Mouse (Mus musculus) adrenal gland, postnatal 25 days (tissue): ENCODE measurements at regions not wholly inside any gene's neighbourhood (a gene's known extent, or its start where the extent isn't known, plus 50 kb on each side); places are given as distances from the start of the nearest gene placed in this dataset.
"Not testable (repeated sequence)": the region's sequence is repeated elsewhere in the genome, so short reads cannot be mapped to it uniquely, and the experiment has no call there.

ENCODE experiments used
- DNase-seq: peaks from one replicate; pipeline ENCODE4 v3.0.0; 2021; ENCODE audit warnings: mixed read lengths

DNA sequence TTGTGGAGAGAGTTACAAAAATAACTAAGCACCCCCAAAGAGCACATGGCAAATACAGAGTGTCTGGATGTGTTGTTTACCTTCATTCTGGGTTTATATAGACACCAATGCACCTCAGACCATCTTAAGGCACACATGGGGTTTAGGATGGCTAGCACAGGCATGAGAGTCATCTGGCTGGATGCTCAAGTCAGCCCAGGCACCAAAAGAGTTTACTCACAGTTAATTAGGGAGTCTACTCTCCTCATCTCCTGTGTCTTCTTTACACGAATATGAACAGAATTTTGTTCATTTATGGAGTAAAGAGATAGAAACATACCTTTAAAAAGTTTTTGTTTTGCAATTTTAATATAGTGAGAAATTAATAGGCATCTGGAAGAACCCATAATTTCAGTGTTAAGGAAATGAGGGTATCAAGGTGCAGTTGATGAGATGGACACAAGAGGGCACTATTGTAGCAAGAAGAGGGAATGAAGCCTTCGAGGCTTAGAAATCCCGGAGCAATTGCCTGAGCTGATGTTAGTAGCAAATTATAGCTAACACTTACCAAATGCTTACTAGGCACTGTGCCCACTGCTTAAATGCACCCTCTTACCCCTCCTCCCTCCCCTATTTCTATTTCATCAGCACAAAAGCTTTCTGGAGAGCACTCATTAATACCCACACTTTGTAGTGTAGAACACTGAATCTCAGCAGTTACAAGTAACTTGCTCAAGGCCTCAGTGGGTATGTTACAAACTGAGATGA is 174.6 kb downstream of the Eepd1 start:
- no peak for DNase-seq

GRCm38 (mm10) chr9:25656534-25656933 is 175.2 kb downstream of the Eepd1 start:
- DNase-seq: no peak

GRCm38 (mm10) chr9:25683635-25684333 is 202.4 kb downstream of the Eepd1 start:
- no peak for DNase-seq

- peak; percentile 20 for DNase-seq
These were observed 212.3 kb downstream of the Eepd1 start for GRCm38 (mm10) chr9:25693632-25694031.

- no peak for DNase-seq
These were observed 213.7 kb downstream of the Eepd1 start for GRCm38 (mm10) chr9:25695018-25695417.

DNA sequence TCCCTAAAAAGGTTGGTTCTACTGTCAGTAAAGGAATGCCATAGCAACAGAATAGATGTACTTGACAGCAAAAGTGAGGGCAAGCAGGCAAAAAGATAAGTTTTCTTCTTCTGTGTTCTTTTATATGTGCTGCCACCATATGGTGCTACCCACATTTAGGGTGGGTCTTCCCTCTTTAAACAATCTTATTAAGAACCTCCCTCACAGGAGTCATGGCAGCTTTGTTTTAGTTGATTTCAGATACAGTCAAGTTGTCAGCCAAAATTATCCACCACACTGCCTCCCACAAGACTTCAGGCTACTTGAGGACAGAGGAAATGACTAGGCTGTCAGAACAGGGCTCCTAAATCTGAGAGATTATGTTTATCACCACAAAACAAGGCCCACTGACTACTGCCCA is 232.3 kb downstream of the Eepd1 start:
- no peak for DNase-seq

GRCm38 (mm10) chr9:25744162-25744561 is 262.8 kb downstream of the Eepd1 start:
- DNase-seq: no peak

DNA sequence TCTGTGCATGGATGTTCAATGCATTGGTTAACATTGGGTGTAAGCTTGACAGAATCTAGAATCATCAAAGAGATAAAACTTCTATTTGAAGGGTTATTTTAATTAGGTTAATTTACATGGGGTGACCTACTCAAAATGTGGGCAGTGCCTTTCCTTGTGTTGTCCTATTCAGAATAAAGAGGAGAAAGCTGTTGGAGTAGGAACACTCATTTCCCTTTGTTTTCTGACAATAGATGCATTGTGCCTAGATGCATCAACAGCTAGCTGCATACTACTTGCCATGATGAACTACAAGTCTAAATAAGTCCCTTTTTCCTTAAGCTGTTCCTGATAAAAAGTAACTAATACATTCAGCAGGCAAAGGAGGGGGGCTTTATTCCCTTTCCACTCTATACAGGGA is 269.8 kb downstream of the Eepd1 start:
- no peak for DNase-seq

- DNase-seq: no peak
These were observed 292.6 kb downstream of the Eepd1 start for GRCm38 (mm10) chr9:25773899-25774298.

DNA sequence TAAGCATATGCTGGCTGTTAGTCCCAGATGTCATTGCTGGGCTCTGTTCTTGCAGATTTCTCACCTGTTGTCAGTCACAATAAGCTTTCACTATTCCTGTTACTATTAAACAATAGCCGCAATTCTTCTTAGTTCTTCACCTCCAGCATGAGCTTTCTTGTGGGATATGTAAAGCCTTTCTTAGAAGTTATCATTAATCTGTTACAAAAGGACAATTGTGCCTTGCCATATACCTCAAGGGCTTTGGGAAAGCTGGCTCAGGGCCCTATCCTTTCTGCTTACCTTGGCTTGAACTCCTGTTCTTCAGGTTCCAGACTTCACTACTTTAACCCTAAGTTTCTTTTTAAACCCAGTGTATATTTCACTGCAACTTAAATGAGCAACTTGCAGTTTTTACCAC is 301.3 kb downstream of the Eepd1 start:
- DNase-seq: no peak

DNA sequence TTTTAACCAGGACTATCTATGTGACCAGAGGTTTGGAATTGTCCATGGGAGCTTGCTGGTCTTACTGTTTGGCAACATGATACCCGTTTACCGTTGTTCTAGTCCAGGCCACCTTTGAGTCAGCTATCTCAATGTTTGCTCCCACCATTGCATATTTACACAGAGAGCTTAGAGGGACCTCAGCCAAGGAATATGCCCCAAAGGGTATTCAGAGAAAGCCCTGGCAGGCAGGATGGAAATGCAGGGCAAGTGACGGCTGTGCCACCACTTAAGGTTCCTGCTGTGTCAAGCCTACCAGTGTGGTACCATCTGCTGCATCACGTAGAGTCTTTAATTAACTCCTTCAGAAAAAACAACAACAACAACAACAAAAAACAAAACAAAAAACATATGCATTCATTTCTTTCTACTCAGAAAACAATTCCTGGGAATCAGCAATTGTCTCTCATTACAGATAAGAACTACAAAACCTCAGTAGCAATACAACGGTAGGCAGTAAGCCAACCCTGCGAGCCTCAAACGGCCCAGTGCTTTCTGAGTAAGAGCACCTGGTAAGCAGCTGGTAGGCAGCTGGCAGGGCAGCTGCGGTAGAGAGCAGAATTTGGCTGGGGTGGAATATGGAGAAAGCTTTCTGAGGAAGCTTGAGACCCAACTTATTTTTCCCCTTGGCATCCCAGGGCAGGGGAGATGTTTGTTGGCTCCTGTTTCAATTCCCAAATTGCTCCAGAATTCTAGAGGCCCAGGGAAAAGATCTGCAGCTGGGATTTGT is 314.0 kb downstream of the Eepd1 start:
- DNase-seq: no peak

DNA sequence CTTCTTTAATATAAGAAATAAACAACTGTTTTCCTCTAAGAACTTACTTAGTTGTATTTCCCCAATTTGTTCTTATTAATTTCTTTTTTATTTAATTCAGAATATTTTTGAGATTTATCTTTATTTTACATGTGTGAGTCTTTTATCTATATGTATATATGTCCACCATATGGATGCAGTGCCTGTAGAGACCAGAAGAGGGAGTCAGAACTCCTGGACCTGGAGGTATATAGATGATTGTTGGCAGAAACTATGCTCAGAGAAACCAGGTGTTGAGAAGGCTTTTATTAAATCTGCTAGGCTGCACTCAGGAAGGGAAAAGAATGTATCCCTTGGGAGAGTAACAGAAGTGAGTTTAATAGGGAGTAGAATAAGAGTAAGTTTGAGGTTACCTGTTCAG is 328.2 kb downstream of the Eepd1 start:
- DNase-seq: no peak

- no peak for DNase-seq
These were observed 351.9 kb downstream of the Eepd1 start for GRCm38 (mm10) chr9:25833295-25833694.

DNA sequence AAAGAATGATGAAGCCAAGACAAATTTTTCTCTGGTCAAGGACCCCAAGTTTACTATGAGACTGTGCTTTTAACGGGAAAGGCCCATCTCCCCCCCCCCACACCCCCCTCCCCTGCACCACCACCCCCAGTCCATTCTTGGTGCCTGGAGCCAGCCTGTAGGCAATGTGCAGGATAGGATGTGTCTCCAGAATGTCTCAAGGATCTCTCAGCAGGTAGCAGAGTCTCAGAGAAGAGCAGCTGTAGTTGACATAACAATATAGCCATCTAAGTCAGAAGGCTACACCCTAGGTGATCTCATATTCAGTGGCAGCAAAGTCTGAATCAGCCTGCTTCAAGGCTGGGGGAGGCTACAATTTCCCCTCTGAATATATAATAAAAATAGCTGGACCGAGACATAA is 368.6 kb downstream of the Eepd1 start:
- DNase-seq: not testable (repeated sequence)

- not testable (repeated sequence) for DNase-seq
These were observed 369.3 kb downstream of the Eepd1 start for GRCm38 (mm10) chr9:25850608-25851007.

- DNase-seq: no peak
These were observed 373.2 kb downstream of the Eepd1 start for GRCm38 (mm10) chr9:25854545-25854944.

DNA sequence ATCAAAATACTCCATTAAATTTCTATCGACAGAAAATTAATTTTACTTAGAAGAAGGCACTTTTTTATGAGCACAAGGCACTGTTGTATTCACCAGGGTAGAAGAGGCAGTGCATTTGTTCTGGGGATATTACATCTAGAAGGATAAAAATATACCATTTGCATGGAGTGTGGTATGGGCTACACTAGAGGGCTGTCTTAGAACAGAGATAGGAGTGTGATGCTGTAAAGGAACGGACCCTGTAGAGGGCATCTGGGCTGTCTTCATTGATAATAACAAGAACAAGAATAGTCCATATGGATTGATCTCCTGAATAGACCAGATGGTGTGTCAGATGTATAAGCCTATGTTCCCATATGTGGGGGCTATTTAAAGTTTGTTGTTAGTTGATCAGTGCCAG is 388.9 kb downstream of the Eepd1 start:
- DNase-seq: no peak

DNA sequence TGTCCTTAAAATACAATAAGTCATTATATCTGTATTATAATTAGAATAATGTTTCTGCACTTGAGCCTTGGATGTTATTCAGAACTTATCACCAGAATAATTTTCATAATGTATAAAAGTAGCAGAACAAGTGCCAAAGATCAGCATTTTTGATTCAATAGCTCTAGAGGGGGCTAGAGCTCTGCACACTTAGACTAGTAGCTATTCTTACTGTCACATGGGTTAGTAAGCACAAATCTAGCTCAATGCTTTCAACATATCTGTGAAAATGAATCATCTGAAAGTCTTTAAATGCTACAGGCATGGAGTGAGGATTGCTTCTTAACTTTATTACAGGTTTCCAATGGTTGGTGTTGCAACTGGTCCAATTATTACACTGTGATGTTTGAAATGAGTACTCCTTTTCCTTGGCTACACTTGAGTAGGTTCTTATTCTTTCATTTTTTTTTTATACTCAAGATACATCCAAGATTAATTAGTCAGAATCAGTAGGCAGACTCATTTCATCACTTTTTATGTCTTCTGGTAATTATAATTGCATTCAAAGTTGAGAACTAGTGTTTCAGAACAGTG is 415.1 kb downstream of the Eepd1 start:
- DNase-seq: no peak
